Mouse (Mus musculus) heart, embryonic 15.5 days (tissue): ENCODE data around the gene Emp1. TPM values are rescaled to one million over a fixed set of nuclear protein-coding genes. Genes with fewer than 3 reads are reported as not detected.

Experiments
- ATAC-seq: fragments of 200-750 bp; cut with Nextera tagmentation; replicated peaks from 2 replicates; pipeline ENCODE4 v1.8.0; 2017; ENCODE audit warnings: low read depth, moderate TSS enrichment; ENCODE audit not compliant: insufficient number of reproducible peaks, insufficient read depth, low FRiP score
- H3K27ac ChIP-seq: fragments of 300-500 bp; sonication (generic); 2 replicates; pipeline ENCODE4 v1.5.1; 2015; ENCODE audit warnings: mild to moderate bottlenecking, inconsistent platforms
- H3K27me3 ChIP-seq: fragments of 300-500 bp; sonication (generic); 2 replicates; pipeline ENCODE4 v1.6.1; 2015; ENCODE audit warnings: inconsistent platforms
- H3K36me3 ChIP-seq: fragments of 300-500 bp; sonication (generic); 2 replicates; pipeline ENCODE4 v1.6.1; 2015; ENCODE audit warnings: mild to moderate bottlenecking, inconsistent platforms
- H3K4me1 ChIP-seq: fragments of 300-500 bp; sonication (generic); replicated peaks from 2 replicates; pipeline ENCODE4 v1.6.1; 2015; ENCODE audit warnings: inconsistent platforms
- H3K4me2 ChIP-seq: fragments of 300-500 bp; sonication (generic); 2 replicates; pipeline ENCODE4 v1.6.1; 2015; ENCODE audit warnings: inconsistent platforms, mild to moderate bottlenecking, moderate library complexity
- H3K4me3 ChIP-seq: fragments of 300-500 bp; sonication (generic); 2 replicates; pipeline ENCODE4 v1.5.1; 2015; ENCODE audit warnings: mild to moderate bottlenecking, inconsistent platforms
- H3K9ac ChIP-seq: fragments of 300-500 bp; sonication (generic); 2 replicates; pipeline ENCODE4 v1.6.1; 2015; ENCODE audit warnings: mild to moderate bottlenecking, inconsistent platforms
- H3K9me3 ChIP-seq: fragments of 300-500 bp; sonication (generic); replicated peaks from 2 replicates; pipeline ENCODE4 v1.6.1; 2016; ENCODE audit warnings: inconsistent platforms
- WGBS: fragments of 180-500 bp; shearing (Covaris S2); methylation state at CpG from one replicate; pipeline ENCODE4 v1.1.7; 2015; ENCODE audit warnings: mixed read lengths; 5-methylcytosine and 5-hydroxymethylcytosine counted together
- polyA plus RNA-seq: library from polyadenylated mRNA; unstranded; fragments of >200 nt; fragmentation: Nextera tagmentation; extraction: Ambion mirVana; gene quantifications from 2 replicates; pipeline ENCODE4 v1.2.1, GENCODE M21; 2015

Gene Emp1
- polyA plus RNA-seq, 1 experiment from 2014 or later = 45.5 TPM

- Histone ChIP-seq H3K9me3 (no peaks in the 10 kb centered on the region), H3K4me2 (no peak overlapping the region), H3K27ac (no peak overlapping the region), H3K4me1 (no peaks in the 10 kb centered on the region), H3K9ac (no peak overlapping the region), H3K4me3 (no peak overlapping the region), H3K36me3 (no peaks in the 10 kb centered on the region), H3K27me3 (no peaks in the 10 kb centered on the region)
- ATAC-seq = no peak
- WGBS = 30% methylated on average over 5 of the region's 5 CpGs
Measured at GRCm38 (mm10) chr6:135417459-135417858, 55.1 kb downstream of the Emp1 start.

- Histone ChIP-seq H3K9me3 (0 out of 2 replicates have a peak, but pooled peaks cover under 1% of the 10 kb centered on the region), H3K27me3 (no peaks in the 10 kb centered on the region), H3K4me3 (no peak overlapping the region), H3K4me2 (no peak overlapping the region), H3K4me1 (no peaks in the 10 kb centered on the region), H3K9ac (no peak overlapping the region), H3K36me3 (no peaks in the 10 kb centered on the region), H3K27ac (no peak overlapping the region)
- 63% methylated on average over 8 of the region's 8 CpGs for WGBS
- no peak for ATAC-seq
Measured at GRCm38 (mm10) chr6:135418223-135418824, 56.0 kb downstream of the Emp1 start.

GRCm38 (mm10) chr6:135428246-135428645 is 65.9 kb downstream of the Emp1 start:
- no peak for ATAC-seq
- Histone ChIP-seq H3K9ac (no peak overlapping the region), H3K4me2 (no peak overlapping the region), H3K9me3 (0 out of 2 replicates have a peak, but pooled peaks cover 3% of the 10 kb centered on the region), H3K4me3 (no peak overlapping the region), H3K27ac (no peak overlapping the region), H3K27me3 (no peaks in the 10 kb centered on the region), H3K36me3 (no peaks in the 10 kb centered on the region), H3K4me1 (no peaks in the 10 kb centered on the region)
- 72% methylated on average over 2 of the region's 2 CpGs for WGBS

- ATAC-seq = no peak
Measured at GRCm38 (mm10) chr6:135429268-135429909, 67.0 kb downstream of the Emp1 start.

GRCm38 (mm10) chr6:135430441-135430970 is 68.2 kb downstream of the Emp1 start:
- Histone ChIP-seq H3K27ac (no peak overlapping the region), H3K9me3 (no peaks in the 10 kb centered on the region), H3K36me3 (no peaks in the 10 kb centered on the region), H3K4me3 (no peak overlapping the region), H3K4me1 (no peaks in the 10 kb centered on the region), H3K4me2 (no peak overlapping the region), H3K9ac (no peak overlapping the region), H3K27me3 (no peaks in the 10 kb centered on the region)
- WGBS = 77% methylated on average over 8 of the region's 8 CpGs
- no peak for ATAC-seq

More at GRCm38 (mm10) chr6:135429268-135429909, 67.0 kb downstream of the Emp1 start:
- Histone ChIP-seq H3K4me3 (no peak overlapping the region), H3K9ac (no peak overlapping the region), H3K27ac (no peak overlapping the region), H3K4me1 (no peaks in the 10 kb centered on the region), H3K9me3 (no peaks in the 10 kb centered on the region), H3K27me3 (no peaks in the 10 kb centered on the region), H3K4me2 (no peak overlapping the region), H3K36me3 (no peaks in the 10 kb centered on the region)
- WGBS = 54% methylated on average over 8 of the region's 8 CpGs

Other genes with a start within 250 kb of the Emp1 start
- not detected in 2 replicates for gene Gprc5d, start 244.3 kb upstream of the Emp1 start, polyA plus RNA-seq
- gene Fam234b, start 164.6 kb upstream of the Emp1 start, polyA plus RNA-seq = 9.2 and 11.7 TPM in 2 replicates
- 10.2 and 14.3 TPM in 2 replicates for gene Hebp1, start 164.5 kb upstream of the Emp1 start, polyA plus RNA-seq
- 0.58 and 0.72 TPM in 2 replicates for gene Gsg1, start 108.2 kb upstream of the Emp1 start, polyA plus RNA-seq
- gene Pbp2, start 52.1 kb upstream of the Emp1 start, polyA plus RNA-seq = 0.10 TPM in 1 of 2 replicates, not detected in the other